Mouse (Mus musculus): ENCODE data around the gene Mall.
A peak's percentile ranks its signal among the peaks of the same experiment; 100 is the strongest.

Mall gene

DNA sequence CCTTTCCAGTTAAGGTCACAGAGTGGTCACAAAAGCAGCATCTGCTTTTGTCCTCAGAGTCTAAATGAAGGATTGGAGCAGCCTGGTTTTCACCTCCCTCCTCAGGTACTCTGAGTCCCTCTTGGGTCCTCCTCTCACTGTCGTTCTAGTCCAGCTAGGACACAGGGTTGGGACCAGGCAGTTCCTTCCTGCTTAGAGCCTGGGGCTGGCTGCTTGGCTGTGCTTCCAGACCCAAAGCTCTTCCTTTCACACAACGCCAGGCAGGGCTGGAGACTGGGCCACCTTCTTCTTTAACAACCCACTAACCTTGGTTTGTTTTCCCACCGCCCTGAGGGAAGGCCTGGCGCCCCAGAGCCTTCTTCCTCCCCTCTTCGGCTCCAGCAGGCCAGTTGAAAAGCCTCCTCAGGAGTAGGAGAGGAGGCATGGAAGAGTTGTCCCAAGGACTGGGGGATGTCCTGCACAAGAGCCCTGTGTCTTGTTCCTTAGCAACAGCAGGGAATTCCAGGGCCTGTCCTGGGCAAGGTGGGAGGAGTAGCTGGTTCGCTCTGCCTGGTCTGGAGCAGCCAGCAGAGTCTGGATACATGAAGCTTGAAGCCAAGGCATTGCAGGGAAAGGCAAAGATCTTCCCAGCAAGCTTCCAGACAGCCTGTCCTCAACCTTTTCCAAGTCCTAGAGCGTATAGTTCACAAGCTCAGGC is 717 bp upstream of the Mall start:
- DNase-seq (ENCODE audit: low spot score): no peak

DNA sequence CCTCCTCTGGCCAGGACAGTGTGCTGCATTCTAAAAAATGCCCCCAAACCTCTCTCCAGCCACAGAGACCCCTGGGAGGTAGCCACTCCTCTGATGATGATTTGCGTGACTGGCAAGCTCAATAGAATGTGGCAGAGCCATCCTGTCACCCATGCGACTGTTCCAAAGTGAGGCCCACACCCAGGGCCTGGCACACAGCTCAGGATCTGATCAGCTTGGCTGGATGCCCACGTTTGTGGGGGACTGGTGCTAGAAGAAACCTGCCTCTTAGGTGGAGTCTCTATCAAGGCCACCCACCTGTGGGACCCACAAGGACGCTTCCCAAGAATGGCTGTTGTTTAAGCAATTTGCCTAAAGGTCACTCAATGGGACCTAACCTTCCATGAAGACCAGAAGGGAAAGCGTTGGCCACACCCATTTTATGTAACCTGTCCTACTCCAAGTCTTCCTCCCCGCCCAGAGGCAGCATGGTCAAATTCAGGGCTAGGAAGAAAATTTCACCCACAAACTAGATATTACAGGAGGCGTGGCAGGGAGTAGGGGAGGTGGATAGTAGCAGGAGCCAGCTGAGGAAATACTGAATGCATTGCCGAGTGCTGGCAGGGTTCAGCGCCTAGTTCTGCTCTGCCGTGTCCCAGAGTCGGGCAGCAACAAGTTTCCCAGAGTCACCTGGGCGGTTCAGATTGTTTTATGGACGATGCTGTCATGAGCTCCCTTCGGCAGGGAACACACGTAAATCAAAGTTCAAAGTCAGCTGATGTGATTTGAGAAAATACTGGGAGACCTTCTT is 876 bp downstream of the Mall start:
- DNase-seq (ENCODE audit: low spot score): no peak

DNA sequence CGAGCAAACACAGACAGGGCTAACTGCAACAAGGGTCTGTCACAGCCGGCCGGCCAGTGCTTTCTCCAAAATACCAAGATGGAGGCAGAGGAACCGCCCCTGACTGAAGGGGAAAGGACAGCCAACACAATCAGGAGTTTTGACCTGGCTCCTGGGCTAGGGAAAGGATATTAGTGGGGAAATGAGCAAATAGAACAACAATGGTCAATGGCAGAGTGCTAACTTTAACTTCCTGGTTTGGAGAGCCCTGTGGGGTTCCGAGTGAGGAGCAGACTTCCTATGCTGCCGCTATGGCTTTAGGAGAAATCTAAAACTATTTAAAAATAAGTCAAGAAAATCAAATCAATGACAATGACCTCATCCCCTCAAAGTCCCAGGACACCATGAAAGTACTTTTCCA is 1.6 kb downstream of the Mall start:
- DNase-seq (ENCODE audit: low spot score): no peak

DNA sequence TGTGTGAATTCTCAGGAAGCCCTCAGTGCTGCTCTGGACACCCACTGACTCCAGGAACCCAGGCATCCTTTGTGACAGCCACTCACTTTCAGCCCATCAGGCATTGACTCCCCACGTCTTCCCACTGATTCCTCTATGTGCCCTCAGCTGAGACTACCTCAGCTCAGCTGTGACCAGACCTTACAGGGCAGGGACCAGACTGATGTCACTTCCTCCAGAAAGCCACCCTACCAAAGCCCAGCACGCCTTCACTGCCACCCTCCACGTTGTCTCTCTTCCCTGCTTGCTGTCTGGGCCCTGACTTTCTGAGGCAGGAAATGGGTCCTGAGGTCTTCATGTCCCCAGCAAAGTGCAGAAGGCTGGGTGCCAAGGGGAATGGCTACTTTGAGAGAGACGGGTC is 6.5 kb downstream of the Mall start:
- no peak for DNase-seq (ENCODE audit: low spot score)

DNA sequence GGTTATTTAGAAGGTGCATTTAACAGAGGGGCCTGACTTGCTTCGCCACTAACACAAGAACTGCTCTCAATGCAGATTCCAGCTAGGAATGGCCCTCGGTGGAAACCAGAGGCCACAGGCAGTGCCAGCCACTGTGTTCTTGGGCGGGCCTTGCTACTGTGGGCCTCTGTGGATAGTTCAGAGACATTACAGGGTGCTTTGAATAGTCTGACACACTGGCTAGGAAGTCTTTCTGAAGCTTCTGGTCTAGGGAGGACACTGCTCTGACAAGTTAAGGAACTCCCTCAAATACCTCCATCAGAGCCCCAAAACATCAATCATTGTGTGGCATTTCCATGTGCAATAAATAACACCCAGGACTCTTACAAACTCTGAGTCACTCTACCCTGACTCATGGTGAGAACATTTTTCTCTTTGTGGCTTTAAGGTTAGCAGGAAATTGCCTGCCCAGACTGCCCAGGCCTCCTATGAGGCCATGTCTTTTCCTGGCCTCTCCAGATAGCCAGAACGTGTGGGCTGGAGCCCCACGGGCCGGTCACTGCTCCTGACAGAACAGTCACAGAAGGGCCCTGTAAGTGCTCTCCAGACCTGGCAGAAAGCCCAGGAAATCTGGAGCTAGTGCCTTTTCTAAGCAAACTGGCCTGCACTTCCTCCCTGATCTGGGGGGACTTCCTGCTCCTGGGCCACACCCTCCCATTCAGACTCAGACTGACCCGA is 7.4 kb downstream of the Mall start:
- peak; percentile 90 for DNase-seq (ENCODE audit: low spot score)

DNA sequence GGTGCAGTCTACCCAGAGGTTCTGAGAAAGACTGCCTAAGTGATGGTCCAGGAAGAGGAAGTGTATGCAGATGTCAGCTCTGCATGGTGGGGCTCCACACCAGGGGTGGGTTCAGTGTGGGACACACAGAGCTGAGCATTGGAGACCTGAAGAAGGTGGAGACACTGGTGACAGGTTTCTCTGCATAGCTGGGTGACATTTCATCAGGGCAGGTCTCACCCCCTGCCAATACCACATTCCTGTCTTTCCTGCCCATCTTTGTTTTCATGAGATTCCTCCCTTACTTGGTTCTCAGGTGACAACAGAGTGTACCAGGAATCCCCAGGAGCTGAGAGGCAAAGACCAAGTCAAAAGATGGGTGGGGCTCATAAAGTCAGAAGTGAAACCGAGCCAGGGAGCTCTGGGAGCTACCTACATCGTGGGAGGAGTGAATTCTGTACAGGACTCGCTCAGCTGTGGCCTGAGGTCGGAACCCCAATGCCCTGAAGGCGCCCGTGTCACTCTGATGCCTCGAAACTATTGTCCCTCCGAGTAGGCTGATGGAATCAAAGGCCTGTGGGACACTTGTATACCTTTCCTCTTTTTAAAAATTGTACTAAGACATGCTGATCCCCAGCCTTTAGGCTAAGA is 10.8 kb downstream of the Mall start:
- DNase-seq (ENCODE audit: low spot score): no peak

DNA sequence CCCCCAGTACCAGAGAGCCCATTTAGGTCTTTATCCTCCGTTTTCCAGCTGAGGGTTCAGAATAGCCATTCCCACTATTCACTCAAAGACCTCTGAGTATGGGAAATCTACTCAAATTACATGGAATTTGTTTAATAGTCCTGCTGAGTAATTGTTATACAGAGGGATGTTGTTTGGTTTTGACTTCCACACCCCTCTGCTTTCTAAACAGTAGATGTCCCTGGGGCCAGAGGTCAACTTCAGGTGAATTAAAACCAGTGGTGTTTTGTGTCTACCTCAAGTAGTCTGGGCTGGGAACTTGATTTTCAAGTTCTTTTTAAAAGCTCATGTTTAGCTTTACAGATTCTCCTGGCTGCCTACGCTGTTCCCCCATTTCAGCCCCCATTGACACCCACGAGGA is 15.0 kb downstream of the Mall start:
- no peak for DNase-seq (ENCODE audit: low spot score)

DNA sequence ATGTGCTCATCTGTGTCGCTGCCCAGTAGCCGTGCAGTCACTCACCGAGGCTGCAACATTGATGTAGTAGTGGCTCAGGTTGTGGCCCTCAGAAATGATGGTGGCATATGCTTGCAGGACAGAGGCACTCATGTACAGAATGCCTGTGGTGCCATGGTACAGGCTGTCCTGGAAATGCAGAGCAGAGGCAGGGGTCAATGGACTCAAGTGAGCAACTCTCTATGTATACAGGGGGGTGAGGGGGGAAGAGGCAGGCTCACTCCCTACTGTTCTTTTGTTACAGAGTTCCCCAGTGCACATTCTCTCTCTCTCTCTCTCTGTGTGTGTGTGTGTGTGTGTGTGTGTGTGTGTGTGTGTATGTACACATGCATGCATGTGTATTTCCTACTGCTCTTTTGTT is 20.9 kb downstream of the Mall start:
- no peak for DNase-seq (ENCODE audit: low spot score)

DNA sequence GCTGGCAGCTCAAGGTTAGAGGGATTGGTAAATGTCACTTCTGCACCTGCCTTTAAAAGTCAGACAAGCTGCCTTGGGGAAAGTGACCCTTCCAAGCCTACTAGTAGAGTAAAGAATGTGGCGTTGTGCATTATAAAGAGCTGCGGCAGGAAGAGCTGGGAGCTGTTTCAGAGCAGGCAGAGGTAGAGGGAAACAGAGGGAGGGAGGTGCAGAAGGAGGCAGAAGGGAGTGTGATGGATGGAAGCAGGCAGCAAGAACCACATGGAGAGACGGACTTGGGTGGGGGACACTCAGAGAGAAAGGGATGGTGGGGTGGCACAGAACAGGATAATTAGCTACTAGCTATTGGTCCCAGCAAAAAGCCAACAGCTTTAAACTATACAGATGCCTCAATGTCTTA is 21.7 kb downstream of the Mall start:
- no peak for DNase-seq (ENCODE audit: low spot score)

DNA sequence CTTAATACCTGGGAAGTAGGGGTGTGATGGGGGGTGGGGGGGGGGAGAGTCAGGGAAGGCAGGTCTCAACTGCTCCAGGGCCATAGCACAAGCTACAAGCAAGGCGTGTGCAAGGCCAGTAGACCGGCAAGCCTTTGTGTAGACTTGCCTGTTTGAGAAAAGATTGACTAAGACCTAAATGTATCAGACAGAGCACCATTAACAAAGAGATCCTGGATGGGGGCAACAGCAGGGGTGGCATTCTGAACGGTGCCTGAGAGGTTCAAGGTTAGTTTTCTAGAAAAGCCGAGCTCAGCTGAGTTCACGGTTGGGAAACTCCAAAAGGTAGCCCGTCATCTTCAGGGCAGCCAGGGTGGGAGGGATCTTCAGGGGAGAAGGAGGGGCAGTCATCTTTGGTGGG is 24.5 kb downstream of the Mall start:
- DNase-seq (ENCODE audit: low spot score): no peak

DNA sequence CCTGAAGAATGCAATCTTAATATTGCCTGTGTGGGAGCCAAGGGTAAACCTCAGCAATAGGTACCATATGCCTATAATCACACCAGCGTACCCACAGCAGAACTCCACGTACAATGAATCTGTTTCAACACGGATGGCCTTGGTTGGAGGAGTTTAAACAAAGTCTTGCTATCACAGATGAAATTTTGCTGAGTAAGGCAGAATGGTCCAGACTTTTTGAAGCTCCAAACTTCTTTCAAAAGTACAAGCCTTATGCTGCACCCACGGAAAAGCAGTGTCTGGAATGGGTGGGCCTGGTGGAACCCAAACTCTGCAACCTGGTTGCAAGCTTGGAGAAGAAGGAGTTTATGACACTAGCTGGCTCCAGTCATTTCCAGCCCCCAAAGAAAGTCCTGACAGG is 40.5 kb downstream of the Mall start:
- DNase-seq (ENCODE audit: low spot score): no peak

DNA sequence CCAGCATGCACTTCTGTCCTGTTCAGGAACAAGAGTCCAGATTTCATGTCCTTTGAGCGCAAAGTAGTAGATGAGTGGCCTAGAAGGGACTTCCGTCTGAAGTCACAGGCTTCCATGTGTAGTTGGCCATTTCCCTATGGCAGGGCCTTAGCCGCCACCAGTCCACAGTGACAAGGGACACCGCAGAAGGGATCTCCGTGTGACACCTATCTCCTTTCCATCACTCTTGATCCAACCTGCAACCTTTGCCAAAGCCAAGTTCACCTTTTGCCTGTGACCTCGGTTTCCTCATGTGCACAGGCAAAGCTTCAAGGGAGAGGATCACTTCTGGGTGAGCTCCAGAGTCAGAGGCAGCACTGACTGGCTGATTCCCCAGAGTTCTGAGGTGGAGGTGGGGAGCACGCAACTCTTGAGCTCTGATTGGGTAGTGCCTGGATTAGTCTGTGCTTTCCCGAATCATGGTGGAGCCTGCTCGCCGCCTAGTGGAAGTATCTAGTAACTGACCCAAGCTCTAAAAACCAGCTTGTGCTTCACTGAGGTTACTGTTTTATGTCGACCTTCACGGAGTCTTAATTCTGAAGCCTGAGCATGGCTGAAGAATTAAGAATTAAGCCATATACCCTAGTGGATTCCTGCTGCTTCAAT is 45.9 kb downstream of the Mall start:
- peak; percentile 78 for DNase-seq (ENCODE audit: low spot score)

DNA sequence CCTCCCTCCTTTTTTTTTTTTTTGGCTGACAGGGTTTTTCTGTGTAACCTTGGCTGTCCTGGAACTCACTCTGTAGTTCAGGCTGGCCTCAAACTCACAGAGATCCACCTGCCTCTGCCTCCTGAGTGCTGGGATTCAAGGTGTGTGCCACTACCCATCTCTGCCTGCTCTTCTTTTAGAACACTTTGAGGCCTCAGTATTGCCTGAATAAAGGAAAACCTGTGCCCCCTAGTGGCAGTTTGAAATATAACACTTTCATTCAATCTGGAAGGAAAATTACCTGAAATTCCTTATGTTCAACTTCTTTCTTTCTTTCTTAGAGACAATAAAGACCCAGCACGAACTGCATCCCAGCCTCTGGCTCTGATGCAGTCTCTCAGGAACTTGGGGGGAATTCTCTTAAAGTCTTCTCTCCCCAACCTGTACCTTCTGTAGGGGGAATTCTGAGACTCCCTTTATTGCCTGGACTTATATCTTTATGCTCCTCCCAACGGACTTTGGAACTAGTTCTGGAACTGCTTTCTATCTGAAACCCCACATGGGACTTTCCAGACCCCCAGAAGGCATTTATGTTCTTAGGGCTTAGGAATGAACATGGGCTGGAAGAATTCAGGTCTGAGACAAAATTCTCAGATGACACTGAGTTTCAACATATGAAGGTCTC is 61.8 kb downstream of the Mall start:
- peak; percentile 61 for DNase-seq (ENCODE audit: low spot score)

DNA sequence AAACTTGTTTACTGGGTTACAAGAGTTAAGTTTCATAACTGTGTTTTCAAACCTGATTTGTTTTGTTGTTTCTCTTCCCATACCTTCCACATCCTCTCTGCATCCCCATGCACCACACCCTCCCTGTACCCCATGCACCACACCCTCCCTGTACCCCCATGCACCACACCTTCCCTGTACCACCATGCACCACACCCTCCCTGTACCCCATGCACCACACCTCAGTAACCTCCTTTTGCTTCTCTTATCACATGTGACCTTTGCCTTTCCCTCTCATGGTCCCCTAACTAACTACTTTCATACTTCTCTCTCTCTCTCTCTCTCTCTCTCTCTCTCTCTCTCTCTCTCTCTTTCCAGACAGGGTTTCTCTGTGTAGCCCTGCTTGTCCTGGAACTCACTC is 62.7 kb downstream of the Mall start:
- no peak for DNase-seq (ENCODE audit: low spot score)

DNA sequence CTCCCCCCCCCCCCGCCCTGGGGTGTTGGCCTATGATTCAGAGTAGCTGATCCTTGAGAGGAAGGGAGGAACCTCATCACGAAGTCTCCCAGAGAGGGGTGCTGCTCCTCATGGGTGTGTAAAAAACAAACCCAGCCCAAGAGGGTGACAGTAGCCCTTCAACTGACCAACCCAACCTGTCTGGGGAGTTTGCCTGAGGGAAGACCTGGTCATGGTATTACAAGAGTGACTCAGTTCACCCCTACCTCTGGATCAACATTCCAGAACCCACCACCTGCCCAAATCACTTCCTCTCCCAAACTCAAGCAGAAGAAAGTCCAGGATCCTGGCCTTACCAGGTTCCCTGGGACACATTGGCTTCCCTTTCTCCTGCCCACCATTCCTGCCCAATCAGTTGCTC is 67.0 kb downstream of the Mall start:
- DNase-seq (ENCODE audit: low spot score): no peak

DNA sequence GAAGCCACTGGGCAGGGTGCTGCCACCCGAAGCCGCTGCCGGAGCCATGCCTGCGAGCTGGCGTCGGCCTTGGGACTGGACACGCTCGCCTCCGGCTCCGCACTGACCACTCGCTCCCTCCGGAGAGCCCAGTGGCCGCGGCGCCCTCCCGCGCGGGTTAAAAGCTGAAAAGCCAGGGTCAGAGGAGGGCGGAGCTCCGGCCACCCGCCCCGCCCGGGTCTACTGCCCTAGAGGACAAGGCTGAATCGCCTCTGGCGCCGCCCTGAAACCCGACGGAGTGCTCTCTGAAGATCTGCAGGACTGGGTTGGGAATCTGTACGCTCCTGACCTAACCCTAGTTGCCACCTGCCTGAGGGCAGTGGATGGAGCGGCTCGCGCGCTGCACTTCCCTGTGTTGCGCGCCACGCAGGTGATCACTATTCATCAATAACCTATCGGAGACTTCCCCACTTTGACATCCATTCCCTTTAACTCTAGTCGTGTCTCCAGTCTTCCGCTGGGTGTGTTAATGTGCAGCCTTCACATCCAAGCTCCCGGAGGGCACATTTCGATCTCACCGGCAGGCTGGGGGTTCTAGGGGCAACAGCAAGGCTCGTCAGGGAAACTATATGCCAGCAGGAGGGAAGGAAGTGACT is 73.5 kb downstream of the Mall start, which contains the start of gene Mal:
Gene Mal (minus strand): TSS at position 610 of the 635 bp plus-strand sequence.
- no peak for DNase-seq (ENCODE audit: low spot score)

DNA sequence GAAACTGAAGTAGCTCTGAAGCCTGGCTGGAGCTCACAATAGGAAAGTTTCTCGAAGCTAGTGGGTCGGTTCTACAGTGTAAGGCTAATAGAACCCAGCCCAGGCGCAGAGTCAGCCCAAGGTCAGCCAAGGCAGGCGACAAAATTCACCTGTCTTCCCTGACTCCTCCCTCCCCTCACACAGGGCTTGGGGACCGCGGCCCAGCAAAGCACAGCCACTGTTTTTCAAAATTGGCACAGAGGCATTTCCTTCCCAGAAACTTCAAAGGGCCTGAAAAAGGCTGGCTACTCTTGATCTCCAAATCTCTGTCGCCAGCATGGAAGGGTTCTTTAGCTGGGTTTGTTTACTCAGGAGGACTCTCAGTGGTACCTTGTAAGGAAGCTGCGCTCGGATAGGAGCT is 74.3 kb downstream of the Mall start:
- no peak for DNase-seq (ENCODE audit: low spot score)

DNA sequence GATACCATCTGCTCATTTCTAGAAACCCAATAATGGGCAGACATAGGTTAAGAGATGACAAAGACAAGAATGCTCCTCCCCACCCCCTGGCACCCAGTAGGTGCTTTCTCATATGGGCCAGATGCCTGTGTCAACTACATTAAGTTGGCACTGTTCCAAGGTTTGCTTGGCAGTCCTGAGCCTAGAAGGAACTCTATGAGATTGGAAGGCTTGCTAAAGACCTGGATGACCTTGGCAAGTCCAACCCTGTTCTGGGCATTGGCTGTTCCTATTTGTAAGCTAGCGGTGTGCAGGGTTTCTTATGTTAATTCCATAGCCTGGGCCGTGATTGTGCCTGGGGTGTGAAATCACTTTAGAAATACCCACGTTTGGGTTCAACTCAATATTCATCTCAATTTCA is 74.9 kb downstream of the Mall start:
- DNase-seq (ENCODE audit: low spot score): no peak
